Mouse (Mus musculus) liver (tissue): ENCODE results near the gene Ccdc154.

Source experiments
- DNase-seq: peaks from one replicate; pipeline ENCODE4 v3.0.0-alpha.2; 2020; ENCODE audit warnings: mixed read lengths

The Ccdc154 gene

GRCm38 (mm10) chr17:25184961-25185360, 22.7 kb downstream of the Ccdc154 start:
- no peak for DNase-seq

- DNase-seq: no peak
Measured at GRCm38 (mm10) chr17:25187784-25188149, 25.5 kb downstream of the Ccdc154 start.

GRCm38 (mm10) chr17:25188150-25189031, 26.1 kb downstream of the Ccdc154 start, which contains the start of gene Unkl:
Gene Unkl, plus strand, starts transcription at chr17:25188397.
- peak; percentile 75 for DNase-seq

- DNase-seq: no peak
Measured at GRCm38 (mm10) chr17:25189091-25189490, 26.8 kb downstream of the Ccdc154 start.

DNA sequence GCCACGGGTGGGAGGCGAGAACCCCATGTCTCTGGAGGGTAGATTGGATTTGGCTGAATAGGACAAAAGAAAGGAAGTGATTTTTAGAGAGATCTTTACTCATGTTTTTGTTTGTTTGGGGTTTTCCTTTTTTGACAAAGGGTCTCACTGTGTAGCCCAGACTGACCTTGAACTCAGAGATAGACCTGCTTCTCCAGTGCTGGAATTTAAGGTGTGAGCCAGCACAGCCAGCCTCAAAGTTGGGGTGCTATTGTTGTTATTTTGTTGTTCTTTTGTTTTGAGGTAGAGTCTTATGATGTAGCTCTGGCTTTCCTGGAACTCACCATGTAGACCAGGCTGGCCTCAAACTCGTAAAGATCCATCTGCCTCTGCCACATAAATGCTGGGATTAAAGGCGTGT, 40.1 kb downstream of the Ccdc154 start:
- DNase-seq: no peak

- no peak for DNase-seq
Measured at GRCm38 (mm10) chr17:25210006-25210405, 47.7 kb downstream of the Ccdc154 start.

- no peak for DNase-seq
Measured at GRCm38 (mm10) chr17:25210680-25211466, 48.6 kb downstream of the Ccdc154 start.

- DNase-seq: no peak
Measured at GRCm38 (mm10) chr17:25211705-25212104, 49.4 kb downstream of the Ccdc154 start.

DNA sequence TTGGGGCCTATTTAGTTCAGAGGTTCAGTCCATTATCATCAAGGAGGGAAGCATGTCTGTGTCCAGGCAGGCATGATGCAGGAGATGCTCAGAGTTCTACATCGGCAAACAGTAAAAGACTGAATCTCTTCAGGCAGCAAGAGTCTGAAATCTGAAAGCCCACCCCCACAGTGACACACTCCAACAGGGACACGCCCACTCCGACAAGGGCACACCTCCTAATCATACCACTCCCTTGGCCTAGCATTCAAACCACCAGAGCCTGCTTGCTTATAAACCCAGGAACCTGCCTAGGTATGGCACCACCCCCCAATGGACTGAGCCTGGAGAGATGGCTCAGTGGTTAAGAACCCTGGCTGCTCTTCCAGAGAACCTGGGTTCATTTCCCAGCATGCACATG, 53.2 kb downstream of the Ccdc154 start:
- no peak for DNase-seq

- DNase-seq: no peak
Measured at GRCm38 (mm10) chr17:25218967-25219366, 56.7 kb downstream of the Ccdc154 start.

- no peak for DNase-seq
Measured at GRCm38 (mm10) chr17:25219492-25220295, 57.4 kb downstream of the Ccdc154 start.

GRCm38 (mm10) chr17:25220746-25221145, 58.5 kb downstream of the Ccdc154 start:
- no peak for DNase-seq
